Mouse (Mus musculus): ENCODE measurements at regions not wholly inside any gene's neighbourhood (a gene's known extent, or its start where the extent isn't known, plus 50 kb on each side); places are given as distances from the start of the nearest gene placed in this dataset.

GRCm38 (mm10) chr17:45871067-45871466 is 137.4 kb upstream of the 1600014C23Rik start:
- TF ChIP-seq EP300 (IDR thresholded peaks at IDR 0.05; ENCODE audit: low read depth), result no peak
- TF ChIP-seq CTCF (IDR thresholded peaks at IDR 0.05; ENCODE audit: low read depth), result no peak

Data from heart, postnatal 0 days (tissue).